In genomic region chr8:113858801-113859200, GRCm38 (mm10) we compare ENCODE assay signal across 21 mouse cellular contexts. TPM values are rescaled to one million over a fixed set of nuclear protein-coding genes. Genes with fewer than 3 reads are reported as not detected.
"Had no signal": no experiment of that assay in that cellular context is flagged by ENCODE, and none has a peak within 500 bp of the region (broad histone marks: within the 10 kb centered on the region; RNA-seq: fewer than 3 reads in every experiment).

No protein-coding gene starts in this region.

- H3K4me2 ChIP-seq: liver, embryonic 15.5 days; lung, embryonic 15.5 days; midbrain, embryonic 13.5 days; midbrain, embryonic 15.5 days; neural tube, embryonic 12.5 days; stomach, embryonic 15.5 days had no signal

- H3K9me3 ChIP-seq: liver, embryonic 15.5 days; lung, embryonic 15.5 days; midbrain, embryonic 13.5 days; midbrain, embryonic 15.5 days; neural tube, embryonic 12.5 days; stomach, embryonic 15.5 days had no signal

- H3K4me1 ChIP-seq: liver, embryonic 15.5 days; lung, embryonic 15.5 days; megakaryocyte, embryonic 14.5 days; midbrain, embryonic 13.5 days; midbrain, embryonic 15.5 days; neural tube, embryonic 12.5 days; stomach, embryonic 15.5 days had no signal

- H3K9ac ChIP-seq: liver, embryonic 15.5 days; liver, postnatal 0 days; lung, embryonic 15.5 days; midbrain, embryonic 13.5 days; midbrain, embryonic 15.5 days; neural tube, embryonic 12.5 days; stomach, embryonic 15.5 days had no signal

- DNase-seq: liver, postnatal 0 days; lung, adult 2 months; lung, postnatal 14 days; lung, postnatal 36 days; right cerebral cortex, postnatal 14 days; thymus, postnatal 14 days; thymus, postnatal 36 days had no signal

- ATAC-seq: liver, postnatal 0 days; lung, postnatal 0 days; midbrain, embryonic 13.5 days; midbrain, embryonic 15.5 days had no signal

- H3K4me3 ChIP-seq: liver, embryonic 15.5 days; lung, embryonic 15.5 days; megakaryocyte, embryonic 14.5 days; midbrain, embryonic 13.5 days; midbrain, embryonic 15.5 days; neural tube, embryonic 12.5 days; stomach, embryonic 15.5 days had no signal

- H3K27me3 ChIP-seq: liver, embryonic 15.5 days; lung, embryonic 15.5 days; megakaryocyte, embryonic 14.5 days; midbrain, embryonic 13.5 days; midbrain, embryonic 15.5 days; neural tube, embryonic 12.5 days; stomach, embryonic 15.5 days had no signal

- H3K36me3 ChIP-seq: liver, embryonic 15.5 days; lung, embryonic 15.5 days; midbrain, embryonic 13.5 days; midbrain, embryonic 15.5 days; neural tube, embryonic 12.5 days; stomach, embryonic 15.5 days had no signal

- H3K27ac ChIP-seq: liver, embryonic 15.5 days; lung, embryonic 15.5 days; macrophage; midbrain, embryonic 13.5 days; midbrain, embryonic 15.5 days; neural tube, embryonic 12.5 days; stomach, embryonic 15.5 days; stomach, postnatal 0 days had no signal

RNA-seq across cellular contexts. Expression of gene Adamts18, which starts 10.3 kb away (rescaled TPM):
- total RNA-seq: megakaryocyte progenitor cell, adult 5-6 weeks; monocyte, adult 5-6 weeks; neutrophil, adult 5-6 weeks had no signal
- polyA plus RNA-seq: liver, postnatal 0 days; lung, adult 2 months; macrophage; spleen, adult 2 months had no signal
